Mouse (Mus musculus): ENCODE measurements around the gene Olfr493.

The Olfr493 gene

DNA sequence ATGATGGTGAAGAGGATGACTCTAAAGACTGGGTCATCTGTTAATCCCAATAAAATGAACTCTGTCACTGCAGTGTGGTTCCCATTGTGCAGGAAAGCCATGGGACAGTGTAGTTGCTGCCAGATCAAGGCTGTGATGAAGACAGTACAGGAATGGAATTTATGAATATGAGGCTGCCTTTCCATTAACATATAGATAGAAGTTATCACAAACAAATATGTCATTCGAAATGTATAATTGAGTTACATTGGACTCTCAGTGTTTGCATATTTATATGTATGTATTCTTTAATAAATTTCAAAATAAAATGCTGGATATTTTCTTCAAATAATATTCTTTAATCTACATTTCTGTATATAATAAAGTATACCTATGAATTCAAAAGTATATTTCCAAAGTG, at the start of gene Olfr493:
Gene Olfr493 (minus strand): TSS at position 101 of the 400 bp plus-strand sequence.
- DNase-seq, result no peak

DNA sequence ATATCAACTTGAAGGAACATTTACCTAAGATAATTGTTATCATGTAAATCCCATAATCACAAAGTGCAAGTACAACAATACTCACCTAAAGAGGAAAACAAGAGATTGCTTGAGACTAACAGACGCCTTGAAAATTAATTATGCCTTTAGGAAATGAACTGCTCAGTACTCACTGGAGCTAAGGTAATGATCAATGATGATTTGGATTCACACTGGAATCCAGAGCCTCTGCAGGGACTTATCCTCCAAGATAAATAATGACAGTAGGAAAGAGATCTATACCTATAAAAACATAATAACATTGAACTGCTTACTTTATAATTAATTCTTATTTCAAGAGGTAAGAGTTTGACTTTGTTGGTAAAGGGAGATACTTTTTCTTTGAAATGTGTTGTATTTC, 46.1 kb upstream of the Olfr493 start, which contains the start of gene Olfr495:
Gene Olfr495 (plus strand): TSS at position 301 of the 400 bp plus-strand sequence.
- no peak for DNase-seq

GRCm38 (mm10) chr7:108365035-108365434, 18.3 kb upstream of the Olfr493 start, which contains the start of gene Olfr494:
Gene Olfr494 (plus strand): TSS chr7:108365335.
- DNase-seq, result no peak

DNA sequence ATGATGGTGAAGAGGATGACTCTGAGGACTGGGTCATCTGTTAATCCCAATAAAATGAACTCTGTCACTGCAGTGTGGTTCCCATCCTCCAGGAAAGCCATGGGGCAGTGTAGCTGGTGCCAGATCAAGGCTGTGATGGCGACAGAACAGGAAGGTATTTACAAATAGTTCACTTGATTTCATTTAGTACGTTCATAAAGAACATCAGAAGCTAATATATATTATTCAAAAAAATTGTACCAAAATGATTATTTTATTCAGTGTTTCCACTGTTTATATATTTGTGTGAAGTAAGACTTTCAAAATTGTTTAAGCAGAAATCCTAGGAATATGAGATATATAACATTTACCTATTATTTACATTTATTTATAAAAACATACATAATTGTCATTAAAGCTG, 23.2 kb downstream of the Olfr493 start, which contains the start of gene Olfr492:
Gene Olfr492 (minus strand): TSS at position 101 of the 400 bp plus-strand sequence.
- no peak for DNase-seq

DNA sequence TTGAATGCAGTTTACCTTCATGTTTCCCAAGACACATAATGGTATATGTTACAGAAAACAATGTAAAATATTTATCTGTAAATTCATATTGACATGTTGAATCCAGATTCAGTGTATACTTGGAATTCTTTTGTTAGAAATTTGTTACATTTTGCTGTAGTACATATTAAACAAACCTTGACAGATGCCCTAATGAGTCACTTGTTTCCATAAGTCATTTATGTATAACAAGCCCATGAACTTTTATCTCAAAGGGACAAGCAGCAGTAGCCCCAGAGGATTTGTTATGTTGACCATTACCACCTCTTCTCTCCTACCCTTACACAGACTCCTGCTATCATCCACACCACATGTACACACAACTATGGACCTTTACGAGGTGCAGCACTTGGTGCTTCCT, 33.6 kb downstream of the Olfr493 start, which contains the start of gene Olfr491:
Gene Olfr491 (plus strand): TSS at position 301 of the 400 bp plus-strand sequence.
- DNase-seq, result no peak
